Mouse (Mus musculus): Measurements from ENCODE around the gene Kcnc3. TPM values are rescaled to one million over a fixed set of nuclear protein-coding genes. Genes with fewer than 3 reads are reported as not detected.

Gene Kcnc3
- polyA plus RNA-seq (2015; fragmentation: Nextera tagmentation; extraction: Ambion mirVana), result 0.11 and 0.14 TPM in 2 replicates

DNA sequence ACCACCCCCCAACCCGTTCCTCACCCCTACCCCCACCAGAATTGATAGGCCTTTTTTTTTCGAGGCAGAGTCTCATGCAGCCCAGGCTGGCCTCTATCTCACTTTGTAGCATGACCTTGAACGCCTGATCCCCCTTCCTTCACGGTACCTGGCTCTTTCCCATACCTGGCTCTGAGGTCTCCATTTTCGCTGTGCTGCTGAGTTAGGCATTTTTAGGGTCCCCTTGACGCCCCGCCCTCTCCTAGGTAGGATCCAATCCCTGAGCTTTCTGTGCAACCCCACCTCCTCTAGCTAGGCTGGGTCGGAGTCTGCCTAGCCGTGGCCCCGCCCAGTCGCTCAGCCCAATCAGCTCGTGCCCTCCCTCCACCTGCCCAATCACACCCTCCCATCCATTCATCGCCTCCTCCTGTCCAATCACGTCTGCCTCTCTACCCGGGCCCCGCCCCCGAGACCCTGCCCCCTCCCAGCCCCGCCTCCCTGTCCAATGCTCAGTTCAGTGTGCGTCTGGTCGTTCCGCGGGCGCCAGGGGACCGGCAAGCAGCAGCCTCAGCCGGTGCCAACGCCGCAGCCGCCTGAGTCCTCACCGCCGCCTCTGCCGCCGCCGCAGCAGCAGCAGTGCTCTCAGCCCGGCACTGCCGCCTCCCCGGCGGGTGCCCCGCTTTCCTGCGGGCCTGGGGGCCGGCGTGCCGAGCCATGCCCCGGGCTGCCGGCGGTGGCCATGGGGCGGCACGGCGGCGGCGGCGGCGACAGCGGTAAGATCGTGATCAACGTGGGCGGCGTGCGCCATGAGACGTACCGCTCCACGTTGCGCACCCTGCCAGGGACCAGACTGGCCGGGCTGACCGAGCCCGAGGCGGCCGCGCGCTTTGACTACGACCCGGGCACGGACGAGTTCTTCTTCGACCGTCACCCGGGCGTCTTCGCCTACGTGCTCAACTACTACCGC lies at the start of gene Kcnc3:
Kcnc3 (plus strand) TSS at position 263 of the 946 bp plus-strand sequence.
- Histone ChIP-seq H3K9ac (replicated peaks; ENCODE audit: low read length) (peak within 1 kb of the TSS; percentile 60), H3K27ac (ENCODE audit: low read length) (no peak within 1 kb of the TSS), H3K4me3 (ENCODE audit: low read length) (peak within 1 kb of the TSS; percentile 57), H3K4me2 (replicated peaks; ENCODE audit: low read depth, low read length) (peak within 1 kb of the TSS; percentile 99), H3K4me1 (ENCODE audit: insufficient read depth, low read length) (peaks cover 32% of the 10 kb centered on the region), H3K36me3 (ENCODE audit: insufficient read depth, low read length) (no peaks in the 10 kb centered on the region), H3K9me3 (ENCODE audit: low read length) (no peaks in the 10 kb centered on the region), H3K27me3 (ENCODE audit: insufficient read depth, low read length) (peaks cover 84% of the 10 kb centered on the region)
- peak; percentile 93 for ATAC-seq (ENCODE audit: low FRiP score, low TSS enrichment)
- WGBS, result under 1% methylated on average over 73 of the region's 80 CpGs

DNA sequence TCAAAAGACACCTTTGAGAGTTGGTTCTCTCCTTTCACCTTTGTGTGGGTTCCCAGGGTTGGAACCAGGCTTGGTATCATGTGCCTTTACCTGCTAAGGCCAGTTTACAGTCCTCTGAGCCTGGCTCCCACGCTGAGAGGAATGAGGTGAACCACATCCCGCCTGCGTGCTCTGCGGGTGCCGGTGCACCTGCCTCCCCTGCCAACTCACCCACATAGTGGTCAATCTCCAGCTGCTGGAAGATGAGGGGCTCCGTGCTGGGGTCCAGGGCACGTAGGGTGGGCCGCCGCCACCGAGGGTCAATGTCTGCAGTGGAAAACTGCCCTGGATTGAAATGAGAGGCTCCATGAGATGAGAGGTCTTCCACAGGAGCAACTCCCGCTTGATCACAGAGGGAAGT lies 47.9 kb upstream of the Kcnc3 start:
- WGBS, result 91% methylated on average over 11 of the region's 11 CpGs
- H3K27me3 ChIP-seq (ENCODE audit: insufficient read depth, low read length), result no peaks in the 10 kb centered on the region
- H3K9ac ChIP-seq (replicated peaks; ENCODE audit: low read length), result no peak overlapping the region
- H3K4me3 ChIP-seq (ENCODE audit: low read length), result no peak overlapping the region
- no peaks in the 10 kb centered on the region for H3K9me3 ChIP-seq (ENCODE audit: low read length)
- H3K4me1 ChIP-seq (ENCODE audit: insufficient read depth, low read length), result peaks cover 4% of the 10 kb centered on the region
- peaks cover 49% of the 10 kb centered on the region for H3K36me3 ChIP-seq (ENCODE audit: insufficient read depth, low read length)
- ATAC-seq (ENCODE audit: low FRiP score, low TSS enrichment), result no peak
- no peak overlapping the region for H3K27ac ChIP-seq (ENCODE audit: low read length)
- H3K4me2 ChIP-seq (replicated peaks; ENCODE audit: low read depth, low read length), result no peak overlapping the region

DNA sequence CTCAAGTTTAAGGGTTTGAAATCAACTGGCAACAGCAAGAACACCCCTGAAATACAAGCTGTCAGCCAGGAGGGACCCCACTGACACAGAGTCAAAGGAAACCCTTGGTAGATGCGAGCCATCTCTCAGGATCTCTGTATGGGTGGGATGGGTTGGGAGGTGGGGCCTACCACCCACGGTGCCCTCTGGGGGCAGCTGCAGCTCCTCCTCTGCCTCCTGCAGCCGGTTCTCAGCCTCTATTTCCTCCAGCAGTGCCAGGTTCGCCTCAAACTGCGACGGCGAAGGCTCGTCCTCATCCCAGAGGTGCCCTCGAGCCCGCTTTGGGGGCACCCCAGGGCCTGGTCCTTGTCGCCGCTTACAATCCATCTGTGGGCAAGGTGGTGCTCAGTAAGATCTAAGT lies 47.4 kb upstream of the Kcnc3 start:
- no peak overlapping the region for H3K9ac ChIP-seq (replicated peaks; ENCODE audit: low read length)
- ATAC-seq (ENCODE audit: low FRiP score, low TSS enrichment), result no peak
- no peaks in the 10 kb centered on the region for H3K9me3 ChIP-seq (ENCODE audit: low read length)
- no peak overlapping the region for H3K4me2 ChIP-seq (replicated peaks; ENCODE audit: low read depth, low read length)
- no peaks in the 10 kb centered on the region for H3K27me3 ChIP-seq (ENCODE audit: insufficient read depth, low read length)
- H3K36me3 ChIP-seq (ENCODE audit: insufficient read depth, low read length), result peaks cover 44% of the 10 kb centered on the region
- no peak overlapping the region for H3K27ac ChIP-seq (ENCODE audit: low read length)
- H3K4me3 ChIP-seq (ENCODE audit: low read length), result no peak overlapping the region
- 75% methylated on average over 12 of the region's 12 CpGs for WGBS
- H3K4me1 ChIP-seq (ENCODE audit: insufficient read depth, low read length), result peaks cover 9% of the 10 kb centered on the region

DNA sequence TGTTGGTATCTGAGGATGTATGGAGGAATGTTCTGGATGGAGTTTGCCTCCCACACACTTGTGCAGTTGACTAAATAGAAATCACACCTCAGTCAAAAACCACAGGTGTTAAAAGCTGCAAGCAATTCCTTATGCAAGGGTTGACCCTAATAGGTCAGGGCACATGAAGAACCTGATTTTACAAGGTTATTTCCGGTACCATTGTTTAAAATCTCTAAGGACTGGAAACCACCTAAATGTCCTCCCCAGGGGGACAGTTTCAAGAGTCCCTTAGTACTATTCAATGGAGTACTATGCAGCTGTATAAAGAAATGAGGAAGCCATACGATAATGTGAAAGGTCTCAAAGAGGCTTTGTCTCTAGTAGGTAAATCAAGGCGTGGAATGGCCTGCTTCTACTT lies 44.2 kb upstream of the Kcnc3 start:
- WGBS, result 95% methylated on average over 3 of the region's 3 CpGs
- H3K27ac ChIP-seq (ENCODE audit: low read length), result no peak overlapping the region
- no peaks in the 10 kb centered on the region for H3K27me3 ChIP-seq (ENCODE audit: insufficient read depth, low read length)
- no peak overlapping the region for H3K9ac ChIP-seq (replicated peaks; ENCODE audit: low read length)
- peaks cover 10% of the 10 kb centered on the region for H3K4me1 ChIP-seq (ENCODE audit: insufficient read depth, low read length)
- no peak for ATAC-seq (ENCODE audit: low FRiP score, low TSS enrichment)
- peaks cover 32% of the 10 kb centered on the region for H3K36me3 ChIP-seq (ENCODE audit: insufficient read depth, low read length)
- H3K9me3 ChIP-seq (ENCODE audit: low read length), result no peaks in the 10 kb centered on the region
- H3K4me3 ChIP-seq (ENCODE audit: low read length), result no peak overlapping the region
- no peak overlapping the region for H3K4me2 ChIP-seq (replicated peaks; ENCODE audit: low read depth, low read length)

DNA sequence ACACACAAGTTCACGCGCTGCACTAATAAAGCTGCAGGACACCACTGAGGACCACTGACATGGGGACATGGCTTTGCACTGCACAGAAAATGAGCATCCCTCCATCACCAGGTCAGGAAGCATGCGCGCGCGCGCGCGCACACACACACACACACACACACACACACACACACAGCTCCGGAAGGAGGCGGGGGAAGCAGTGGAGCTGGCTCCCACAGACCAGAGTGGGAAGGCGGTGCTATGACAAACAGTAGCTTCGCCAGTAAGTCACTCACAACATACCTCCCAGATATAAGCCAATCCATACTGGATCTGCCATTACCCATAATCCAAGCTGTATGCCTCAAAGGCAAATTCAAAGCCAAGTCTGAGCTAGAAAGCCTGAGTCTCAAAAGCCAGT lies 43.4 kb upstream of the Kcnc3 start:
- Histone ChIP-seq H3K9me3 (ENCODE audit: low read length) (no peaks in the 10 kb centered on the region), H3K4me1 (ENCODE audit: insufficient read depth, low read length) (peaks cover 10% of the 10 kb centered on the region), H3K27me3 (ENCODE audit: insufficient read depth, low read length) (no peaks in the 10 kb centered on the region), H3K4me3 (ENCODE audit: low read length) (peak overlapping the region; percentile 73), H3K9ac (replicated peaks; ENCODE audit: low read length) (peak overlapping the region; percentile 73), H3K36me3 (ENCODE audit: insufficient read depth, low read length) (peaks cover 33% of the 10 kb centered on the region), H3K4me2 (replicated peaks; ENCODE audit: low read depth, low read length) (peak overlapping the region; percentile 60), H3K27ac (ENCODE audit: low read length) (no peak overlapping the region)
- WGBS, result 93% methylated on average over 13 of the region's 13 CpGs
- no peak for ATAC-seq (ENCODE audit: low FRiP score, low TSS enrichment)

DNA sequence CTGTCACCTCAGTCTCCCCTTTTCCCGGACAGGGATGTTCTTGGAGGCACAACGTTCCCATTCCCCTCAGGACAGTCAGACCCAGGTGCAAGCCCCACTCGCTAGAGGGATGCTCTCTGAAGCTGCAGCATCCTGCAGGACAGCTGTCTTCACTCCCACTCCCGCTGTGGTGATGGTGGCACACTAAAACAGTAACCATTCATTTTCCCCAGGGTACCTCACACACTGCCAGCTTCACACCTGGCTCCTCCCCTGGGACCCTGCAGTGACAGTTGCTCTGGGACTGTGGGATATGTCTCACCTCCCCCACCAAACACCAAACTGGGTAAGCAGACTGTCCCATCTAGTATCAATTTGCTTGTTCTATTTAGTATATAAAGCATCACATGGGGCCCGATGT lies 42.7 kb upstream of the Kcnc3 start:
- WGBS, result 18% methylated on average over 5 of the region's 5 CpGs
- Histone ChIP-seq H3K4me3 (ENCODE audit: low read length) (peak overlapping the region; percentile 73), H3K27me3 (ENCODE audit: insufficient read depth, low read length) (no peaks in the 10 kb centered on the region), H3K36me3 (ENCODE audit: insufficient read depth, low read length) (peaks cover 29% of the 10 kb centered on the region), H3K4me2 (replicated peaks; ENCODE audit: low read depth, low read length) (peak overlapping the region; percentile 60), H3K9ac (replicated peaks; ENCODE audit: low read length) (peak overlapping the region; percentile 73), H3K4me1 (ENCODE audit: insufficient read depth, low read length) (peaks cover 14% of the 10 kb centered on the region), H3K9me3 (ENCODE audit: low read length) (no peaks in the 10 kb centered on the region), H3K27ac (ENCODE audit: low read length) (0 out of 2 replicates have a peak overlapping the region, but pooled peaks have one; percentile 76)
- ATAC-seq (ENCODE audit: low FRiP score, low TSS enrichment), result no peak

DNA sequence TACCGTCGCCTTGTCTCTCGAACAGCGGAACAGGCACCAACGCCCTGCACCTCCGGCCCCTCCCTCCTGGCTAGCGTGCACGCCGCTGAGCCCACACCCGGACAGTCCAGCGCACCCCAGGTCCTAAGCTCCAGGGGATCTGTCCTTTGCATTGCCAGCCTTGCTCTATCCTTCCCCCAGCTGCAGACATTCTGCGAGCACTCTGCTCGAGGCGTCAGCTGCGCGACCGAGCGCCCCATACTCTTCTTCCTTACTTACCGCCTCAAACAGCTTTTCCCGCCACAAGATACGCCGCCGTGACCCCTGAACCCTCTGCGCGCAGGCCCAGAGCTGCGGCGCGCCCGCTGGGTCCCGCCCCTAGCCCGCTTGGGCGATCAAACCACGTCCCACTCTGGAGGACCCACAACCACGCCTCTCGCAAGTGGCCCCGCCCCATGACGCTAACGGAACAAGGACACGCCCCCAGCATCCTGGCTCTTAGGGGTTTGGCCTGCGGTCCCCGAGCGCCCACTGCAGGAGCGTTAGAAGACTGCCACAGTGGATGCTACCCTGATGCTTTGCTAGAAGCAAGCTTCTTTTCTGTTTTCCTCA lies 41.9 kb upstream of the Kcnc3 start, which contains the start of gene Pold1:
Pold1 (minus strand) TSS at position 353 of the 591 bp plus-strand sequence.
- Histone ChIP-seq H3K9me3 (ENCODE audit: low read length) (no peaks in the 10 kb centered on the region), H3K4me1 (ENCODE audit: insufficient read depth, low read length) (peaks cover 19% of the 10 kb centered on the region)
- WGBS, result under 1% methylated on average over 43 of the region's 43 CpGs

DNA sequence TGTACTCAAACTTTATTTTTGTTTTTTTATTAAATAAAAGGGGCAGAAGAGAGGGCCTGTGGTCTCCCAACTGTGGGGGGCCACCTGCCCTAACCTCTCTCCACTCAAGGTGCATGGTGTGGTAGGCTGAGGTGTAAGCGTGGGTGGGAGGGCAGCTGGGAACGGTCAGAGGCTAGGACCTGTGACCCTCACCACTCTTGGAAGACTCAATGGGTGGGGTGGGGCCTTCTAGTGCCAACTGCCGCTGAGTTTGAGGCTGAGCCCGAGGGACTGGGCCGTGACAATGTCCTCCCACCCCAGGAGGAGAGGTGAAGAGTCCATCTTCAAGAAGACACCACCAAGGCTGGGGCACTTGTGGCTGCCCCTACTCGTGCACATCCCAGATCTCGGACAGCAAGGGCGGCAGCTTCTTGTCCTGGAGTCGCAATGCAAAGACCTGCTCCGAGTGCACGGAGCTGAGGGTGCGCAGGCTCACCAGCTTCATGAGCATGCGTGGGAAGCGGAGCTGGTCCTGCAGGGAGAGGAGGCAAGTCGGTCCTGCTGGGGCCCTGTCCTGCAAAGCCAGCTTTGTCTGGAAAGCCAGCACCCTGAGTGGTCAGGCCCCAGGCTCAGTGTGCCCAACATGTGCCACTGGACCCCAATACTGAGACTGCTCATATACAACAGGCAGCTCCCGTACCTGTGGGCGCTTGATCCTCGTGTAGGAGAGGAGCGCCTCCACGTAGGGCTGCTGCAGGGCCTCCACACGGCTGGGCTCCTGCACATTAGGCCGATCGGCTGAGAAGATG lies 40.6 kb upstream of the Kcnc3 start:
- H3K4me1 ChIP-seq (ENCODE audit: insufficient read depth, low read length), result peaks cover 23% of the 10 kb centered on the region
- H3K27ac ChIP-seq (ENCODE audit: low read length), result no peak overlapping the region
- H3K9ac ChIP-seq (replicated peaks; ENCODE audit: low read length), result no peak overlapping the region
- H3K4me3 ChIP-seq (ENCODE audit: low read length), result no peak overlapping the region
- no peaks in the 10 kb centered on the region for H3K9me3 ChIP-seq (ENCODE audit: low read length)
- peaks cover 29% of the 10 kb centered on the region for H3K36me3 ChIP-seq (ENCODE audit: insufficient read depth, low read length)
- WGBS, result 93% methylated on average over 23 of the region's 23 CpGs
- ATAC-seq (ENCODE audit: low FRiP score, low TSS enrichment), result no peak
- no peaks in the 10 kb centered on the region for H3K27me3 ChIP-seq (ENCODE audit: insufficient read depth, low read length)
- H3K4me2 ChIP-seq (replicated peaks; ENCODE audit: low read depth, low read length), result no peak overlapping the region

More for the DNA sequence above, 41.9 kb upstream of the Kcnc3 start, which contains the start of gene Pold1:
- H3K9ac ChIP-seq (replicated peaks; ENCODE audit: low read length), result peak within 1 kb of the TSS; percentile 73
- H3K27ac ChIP-seq (ENCODE audit: low read length), result peak within 1 kb of the TSS; percentile 76; the same call in 1 of the 2 replicates
- H3K4me2 ChIP-seq (replicated peaks; ENCODE audit: low read depth, low read length), result peak within 1 kb of the TSS; percentile 60
- peaks cover 29% of the 10 kb centered on the region for H3K36me3 ChIP-seq (ENCODE audit: insufficient read depth, low read length)
- peak; percentile 94 for ATAC-seq (ENCODE audit: low FRiP score, low TSS enrichment)
- H3K4me3 ChIP-seq (ENCODE audit: low read length), result peak within 1 kb of the TSS; percentile 73
- no peaks in the 10 kb centered on the region for H3K27me3 ChIP-seq (ENCODE audit: insufficient read depth, low read length)

DNA sequence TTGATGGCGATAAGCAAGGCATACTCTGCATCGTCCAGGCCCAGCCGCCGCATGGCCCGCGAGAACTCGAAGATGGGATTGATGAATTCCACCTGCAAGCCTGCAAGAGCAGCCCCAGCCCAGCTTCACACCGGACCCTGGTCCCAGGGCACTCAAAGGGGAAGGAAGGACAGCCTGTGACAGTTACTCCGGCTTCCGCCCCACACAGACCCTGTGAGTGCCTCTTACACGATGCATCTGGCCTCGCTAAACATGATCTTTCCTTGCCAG lies 40.1 kb upstream of the Kcnc3 start:
- Histone ChIP-seq H3K4me1 (ENCODE audit: insufficient read depth, low read length) (peaks cover 23% of the 10 kb centered on the region), H3K27me3 (ENCODE audit: insufficient read depth, low read length) (no peaks in the 10 kb centered on the region), H3K9me3 (ENCODE audit: low read length) (no peaks in the 10 kb centered on the region), H3K4me3 (ENCODE audit: low read length) (no peak overlapping the region), H3K36me3 (ENCODE audit: insufficient read depth, low read length) (peaks cover 29% of the 10 kb centered on the region), H3K4me2 (replicated peaks; ENCODE audit: low read depth, low read length) (no peak overlapping the region), H3K27ac (ENCODE audit: low read length) (no peak overlapping the region), H3K9ac (replicated peaks; ENCODE audit: low read length) (no peak overlapping the region)
- ATAC-seq (ENCODE audit: low FRiP score, low TSS enrichment), result no peak
- WGBS, result 92% methylated on average over 12 of the region's 12 CpGs

All from kidney, embryonic 16.5 days (tissue).